Mouse (Mus musculus) heart, postnatal 0 days (tissue): ENCODE measurements around the gene Cotl1. TPM values are rescaled to one million over a fixed set of nuclear protein-coding genes. Genes with fewer than 3 reads are reported as not detected.
"Not testable (repeated sequence)": the region's sequence is repeated elsewhere in the genome, so short reads cannot be mapped to it uniquely, and the experiment has no call there.

Experiments
- ATAC-seq: fragments of 200-750 bp; cut with Nextera tagmentation; 2 replicates; pipeline ENCODE4 v1.8.0; 2017; ENCODE audit warnings: low read depth, moderate number of reproducible peaks, moderate library complexity; ENCODE audit not compliant: insufficient read depth
- DNase-seq: peaks from one replicate; pipeline ENCODE4 v3.0.0-alpha.2; 2016; ENCODE audit warnings: low spot score
- H3K27ac ChIP-seq: fragments of 300-500 bp; sonication (generic); 2 replicates; pipeline ENCODE4 v1.5.1; 2014; ENCODE audit warnings: low read depth, mild to moderate bottlenecking
- H3K27me3 ChIP-seq: fragments of 300-500 bp; sonication (generic); 2 replicates; pipeline ENCODE4 v1.6.1; 2014; ENCODE audit warnings: low read length, mixed read lengths; ENCODE audit not compliant: control insufficient read depth, insufficient read depth
- H3K36me3 ChIP-seq: fragments of 300-500 bp; sonication (generic); replicated peaks from 2 replicates; pipeline ENCODE4 v1.6.1; 2014; ENCODE audit warnings: low read length, mixed read lengths; ENCODE audit not compliant: control insufficient read depth, insufficient read depth
- H3K4me1 ChIP-seq: fragments of 300-500 bp; sonication (generic); 2 replicates; pipeline ENCODE4 v1.6.1; 2014; ENCODE audit warnings: antibody characterized with exemption; ENCODE audit not compliant: control insufficient read depth, insufficient read depth
- H3K4me2 ChIP-seq: fragments of 300-500 bp; sonication (generic); 2 replicates; pipeline ENCODE4 v1.6.1; 2014; ENCODE audit warnings: low read depth, mild to moderate bottlenecking, low read length, moderate library complexity
- H3K4me3 ChIP-seq: fragments of 300-500 bp; sonication (generic); 2 replicates; pipeline ENCODE4 v1.5.1; 2014; ENCODE audit warnings: low read depth, low read length
- H3K9ac ChIP-seq: fragments of 300-500 bp; sonication (generic); replicated peaks from 2 replicates; pipeline ENCODE4 v1.6.1; 2014; ENCODE audit warnings: low read depth, low read length, mixed read lengths
- H3K9me3 ChIP-seq: fragments of 300-500 bp; sonication (generic); replicated peaks from 2 replicates; pipeline ENCODE4 v1.6.1; 2016; ENCODE audit warnings: low read length; ENCODE audit not compliant: control insufficient read depth
- CTCF ChIP-seq: IDR thresholded peaks from 2 replicates; pipeline ENCODE4 v1.5.1; 2016; ENCODE audit warnings: antibody characterized with exemption, control low read depth, low read depth
- EP300 ChIP-seq: IDR thresholded peaks from 2 replicates; pipeline ENCODE4 v1.6.1; 2016; ENCODE audit warnings: antibody characterized with exemption, low read depth
- WGBS: fragments of 180-500 bp; shearing (Covaris S2); extraction: QIAGEN DNeasy Blood & Tissue Kit; methylation state at CpG from one replicate; pipeline ENCODE4 v1.1.7; 2014; 5-methylcytosine and 5-hydroxymethylcytosine counted together
- polyA plus RNA-seq: library from polyadenylated mRNA; unstranded; fragments of >200 nt; fragmentation: Nextera tagmentation; extraction: Ambion mirVana; gene quantifications from 2 replicates; pipeline ENCODE4 v1.2.1, GENCODE M21; 2015
- total RNA-seq: library from RNA; depleted of rRNA; stranded (reverse); fragments of >200 nt; gene quantifications from 2 replicates; pipeline ENCODE4 v1.2.3, GENCODE M21; 2014; ENCODE audit warnings: low replicate concordance

Gene Cotl1
- total and polyA plus RNA-seq, 2 experiments from 2014 or later, result 15.4 to 28.3 TPM

- H3K4me3 ChIP-seq, result no peak overlapping the region
- H3K36me3 ChIP-seq, result no peaks in the 10 kb centered on the region
- H3K4me1 ChIP-seq, result 0 out of 2 replicates have a peak, but pooled peaks cover 4% of the 10 kb centered on the region
- DNase-seq (no peak), ATAC-seq (no peak; the same call in 1 of the 2 replicates)
- no peak overlapping the region for H3K9ac ChIP-seq
- H3K27ac ChIP-seq, result no peak overlapping the region
- no peaks in the 10 kb centered on the region for H3K27me3 ChIP-seq
- TF ChIP-seq CTCF, result no peak
- TF ChIP-seq EP300, result no peak
- H3K4me2 ChIP-seq, result no peak overlapping the region
- WGBS, result 78% methylated on average over 16 of the region's 16 CpGs
- no peaks in the 10 kb centered on the region; the same call in 1 of the 2 replicates for H3K9me3 ChIP-seq
Observed at GRCm38 (mm10) chr8:119847232-119847922, 7.0 kb upstream of the Cotl1 start.

GRCm38 (mm10) chr8:119845741-119846140 is 5.4 kb upstream of the Cotl1 start:
- not testable (repeated sequence) for H3K27me3 ChIP-seq, DNase-seq, H3K4me3 ChIP-seq, H3K27ac ChIP-seq, H3K9ac ChIP-seq, ATAC-seq, H3K9me3 ChIP-seq, H3K36me3 ChIP-seq, H3K4me2 ChIP-seq
- peaks cover 10% of the 10 kb centered on the region; the same call in 1 of the 2 replicates for H3K4me1 ChIP-seq
- WGBS, result 89% methylated on average over 7 of the region's 7 CpGs

GRCm38 (mm10) chr8:119844577-119844976 is 4.2 kb upstream of the Cotl1 start:
- Histone ChIP-seq H3K27ac (no peak overlapping the region), H3K9me3 (no peaks in the 10 kb centered on the region; the same call in 1 of the 2 replicates), H3K4me2 (no peak overlapping the region), H3K4me1 (peaks cover 16% of the 10 kb centered on the region; the same call in 1 of the 2 replicates), H3K9ac (no peak overlapping the region), H3K4me3 (no peak overlapping the region), H3K36me3 (no peaks in the 10 kb centered on the region), H3K27me3 (no peaks in the 10 kb centered on the region)
- DNase-seq (peak; percentile 56), ATAC-seq (no peak)
- TF ChIP-seq EP300 (no peak), CTCF (no peak)
- WGBS, result 17% methylated on average over 8 of the region's 8 CpGs

- no peak overlapping the region for H3K9ac ChIP-seq
Observed at GRCm38 (mm10) chr8:119843444-119843843, 3.1 kb upstream of the Cotl1 start.

GRCm38 (mm10) chr8:119840905-119841411 is 614 bp upstream of the Cotl1 start:
- 23% methylated on average over 8 of the region's 8 CpGs for WGBS
- Histone ChIP-seq H3K27ac (0 out of 2 replicates have a peak overlapping the region, but pooled peaks have one; percentile 36), H3K9me3 (no peaks in the 10 kb centered on the region), H3K27me3 (no peaks in the 10 kb centered on the region), H3K4me2 (peak overlapping the region; percentile 94), H3K4me1 (peaks cover 16% of the 10 kb centered on the region; the same call in 1 of the 2 replicates), H3K9ac (peak overlapping the region; percentile 54; the same call in 1 of the 2 replicates), H3K36me3 (no peaks in the 10 kb centered on the region), H3K4me3 (peak overlapping the region; percentile 62)
- no peak for TF ChIP-seq EP300
- no peak for TF ChIP-seq CTCF
- ATAC-seq (no peak), DNase-seq (no peak)

More at GRCm38 (mm10) chr8:119843444-119843843, 3.1 kb upstream of the Cotl1 start:
- WGBS, result 4% methylated on average over 4 of the region's 4 CpGs
- Histone ChIP-seq H3K27me3 (no peaks in the 10 kb centered on the region), H3K4me1 (peaks cover 16% of the 10 kb centered on the region; the same call in 1 of the 2 replicates), H3K36me3 (no peaks in the 10 kb centered on the region), H3K4me3 (no peak overlapping the region), H3K27ac (no peak overlapping the region), H3K4me2 (no peak overlapping the region), H3K9me3 (no peaks in the 10 kb centered on the region)
- DNase-seq, result peak; percentile 74
- TF ChIP-seq CTCF (peak; percentile 82), EP300 (no peak)
- ATAC-seq, result no peak
